Mouse (Mus musculus) T-helper 17 cell (primary cell): ENCODE measurements at regions not wholly inside any gene's neighbourhood (a gene's known extent, or its start where the extent isn't known, plus 50 kb on each side); places are given as distances from the start of the nearest gene placed in this dataset.
"Not testable (repeated sequence)": the region's sequence is repeated elsewhere in the genome, so short reads cannot be mapped to it uniquely, and the experiment has no call there.

ENCODE experiments used
- in situ Hi-C, 2 experiments: fragments of 300-600 bp; cut with MboI, MseI; formaldehyde crosslinking; loops; 1 replicate in 1 of 2; 2 replicates in 1 of 2; pipeline ENCODE4 v1.15.1; 2025; ENCODE audit warnings: high pct_unique_total_duplicates in 2 of 2

DNA sequence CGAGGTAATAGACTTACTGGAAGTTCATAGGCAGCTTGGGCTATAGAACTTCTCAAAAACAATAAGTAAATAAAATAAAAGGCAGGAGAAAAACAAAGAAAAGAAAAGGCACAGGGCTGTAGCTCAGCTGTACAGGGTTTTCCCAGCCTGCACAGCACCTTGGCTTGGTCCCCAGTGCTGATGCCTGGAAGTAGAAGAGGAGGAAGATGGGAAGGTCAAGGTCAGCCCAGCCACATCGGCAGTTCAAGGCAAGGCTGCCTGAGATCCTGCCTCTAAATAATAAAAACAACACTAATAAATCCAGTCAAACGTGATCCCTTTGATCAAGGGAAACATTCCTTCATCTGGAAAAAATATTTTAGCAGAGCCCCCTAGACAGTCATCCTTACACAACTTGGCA, 103.1 kb downstream of the Cenpf start:
- in situ Hi-C loops, result no loop called here

GRCm38 (mm10) chr1:189581427-189581826, 106.5 kb downstream of the Cenpf start:
- in situ Hi-C loops, result no loop called here

- in situ Hi-C loops, result no loop called here
These were observed 108.5 kb downstream of the Cenpf start for GRCm38 (mm10) chr1:189579358-189579757.

DNA sequence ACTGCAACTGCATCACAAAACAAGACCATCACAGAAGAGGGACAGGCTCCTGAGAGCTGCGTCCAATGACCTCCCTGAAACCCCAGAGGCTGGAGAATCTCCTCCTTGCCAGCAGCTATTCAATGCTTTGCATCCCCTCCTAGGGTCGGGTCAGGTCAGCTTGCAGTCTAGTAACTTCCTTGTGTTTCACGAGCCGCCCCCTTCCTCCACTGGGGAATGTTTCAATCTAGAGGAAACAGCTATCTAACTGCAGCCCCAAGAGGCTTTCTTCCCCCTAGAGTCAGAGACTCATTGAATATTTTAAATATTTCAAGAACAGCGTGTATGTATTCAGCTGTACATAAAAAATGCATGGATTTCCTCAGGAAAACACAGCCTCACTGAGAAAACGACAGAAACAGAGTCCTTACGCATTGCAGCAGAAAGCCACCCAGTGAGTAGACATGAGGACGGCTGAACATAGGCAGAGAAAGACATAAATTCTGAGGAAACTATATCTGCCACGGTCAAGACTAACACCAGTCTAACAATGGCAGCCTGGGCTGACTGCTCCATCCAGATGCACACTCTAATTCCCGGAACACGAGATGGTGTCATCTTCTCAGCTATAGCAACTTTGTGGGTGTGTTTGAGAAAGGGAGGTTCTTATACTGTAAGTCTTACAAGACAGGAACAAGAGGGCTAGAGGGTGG, 111.4 kb downstream of the Cenpf start:
- in situ Hi-C loops, result no loop called here

- in situ Hi-C loops, result no loop called here
These were observed 112.2 kb downstream of the Cenpf start for GRCm38 (mm10) chr1:189575525-189576240.

DNA sequence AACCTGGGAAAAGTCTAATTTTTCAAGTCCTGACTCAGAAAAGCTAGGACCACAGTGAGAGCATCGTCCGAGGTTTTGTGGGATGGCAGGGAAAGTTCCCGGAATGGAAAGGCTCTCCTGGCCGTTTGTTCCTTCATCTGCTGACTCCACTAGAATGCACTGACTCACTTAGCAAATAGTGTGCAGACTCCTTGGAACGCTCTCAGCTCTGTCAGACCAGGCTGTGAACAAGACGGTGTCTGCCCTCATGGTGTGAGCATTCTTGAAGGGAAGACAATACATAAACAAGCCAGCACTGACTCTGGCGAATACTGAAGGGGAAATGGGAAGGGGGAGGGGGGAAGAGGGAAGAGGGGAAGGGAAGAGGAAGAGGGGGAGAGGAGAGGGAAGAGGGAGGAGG, 121.4 kb downstream of the Cenpf start:
- in situ Hi-C loops, result no loop called here

GRCm38 (mm10) chr1:189561831-189562230, 126.1 kb downstream of the Cenpf start:
- in situ Hi-C loops, result no loop called here

DNA sequence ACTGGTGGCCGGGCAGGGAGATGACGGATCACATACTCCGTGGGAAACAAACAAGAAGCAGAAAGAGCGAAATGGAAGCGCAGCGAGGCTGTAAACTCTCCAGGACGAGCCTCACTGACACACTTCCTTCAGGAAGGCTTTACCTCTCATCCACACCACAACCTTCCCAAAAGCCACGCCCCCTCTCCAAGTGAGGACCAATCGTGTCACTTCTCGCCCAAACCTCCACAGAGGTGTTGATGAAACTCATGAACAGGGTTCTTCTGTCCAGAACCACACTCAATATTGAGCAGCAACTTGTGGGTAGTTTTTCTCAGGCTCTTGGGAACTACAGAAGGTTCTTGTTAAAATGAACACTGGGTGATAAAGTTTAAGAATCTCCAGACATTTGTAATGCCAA, 127.3 kb downstream of the Cenpf start:
- in situ Hi-C loops, result no loop called here

DNA sequence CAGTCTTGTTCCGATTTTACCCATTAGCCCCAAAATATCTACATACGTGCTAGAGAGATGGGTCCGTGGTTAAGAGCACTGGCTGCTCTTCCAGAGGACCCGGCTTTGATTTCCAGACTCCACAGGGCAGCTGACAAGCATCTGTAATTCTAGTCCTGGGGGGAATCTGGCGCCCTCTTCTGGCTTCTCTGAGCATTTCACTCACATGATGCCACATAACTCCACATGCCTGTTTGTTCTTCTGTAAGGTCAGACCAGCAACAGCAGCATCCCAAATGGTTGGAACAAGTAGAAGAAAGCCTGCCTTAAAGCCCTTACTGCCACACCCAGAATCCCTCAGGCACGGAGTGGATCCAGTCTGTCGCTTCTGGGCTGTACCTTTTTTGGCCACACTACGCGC, 137.0 kb downstream of the Cenpf start:
- in situ Hi-C loops, result no loop called here

DNA sequence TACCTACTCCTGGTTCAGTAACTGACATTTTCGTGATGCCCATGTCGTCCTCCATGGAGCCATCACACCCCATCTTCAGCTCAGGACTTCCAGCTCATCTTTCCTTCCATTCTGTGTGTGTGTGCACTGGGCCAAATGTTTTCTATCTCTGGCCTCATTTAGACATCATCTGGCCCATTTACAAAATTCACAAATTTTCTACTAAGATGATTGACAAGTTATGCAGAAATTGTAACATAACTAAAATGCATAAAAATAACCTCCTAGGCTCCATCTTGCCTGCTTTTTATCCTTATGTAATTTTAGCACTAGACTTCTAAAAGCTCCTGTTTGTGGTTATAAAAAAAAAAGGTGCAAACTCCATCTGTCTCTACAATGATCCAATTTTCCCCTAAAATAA, 130.8 kb upstream of the Kcnk2 start:
- in situ Hi-C loops, result no loop called here

- in situ Hi-C loops, result no loop called here
These were observed 124.3 kb upstream of the Kcnk2 start for GRCm38 (mm10) chr1:189526329-189526728.

DNA sequence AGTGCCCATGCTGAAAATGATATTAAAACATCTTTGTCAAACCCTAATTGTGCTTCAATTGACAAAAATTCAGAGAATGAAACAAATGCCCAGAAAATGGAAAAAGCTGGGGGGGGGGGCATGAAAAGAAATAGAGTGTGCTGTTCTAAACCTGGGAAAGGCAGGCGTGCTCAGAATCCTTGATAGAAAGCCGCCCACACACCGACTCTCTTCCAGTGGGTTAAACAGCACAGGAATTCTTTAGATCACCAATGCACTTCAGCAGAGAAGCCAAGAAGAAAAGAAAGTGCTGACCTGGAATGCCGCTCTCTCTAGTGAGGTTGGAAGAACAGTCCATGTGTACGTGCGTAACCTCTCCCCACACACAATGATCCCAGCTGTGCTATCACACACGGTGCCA, 113.4 kb upstream of the Kcnk2 start:
- in situ Hi-C loops, result no loop called here

DNA sequence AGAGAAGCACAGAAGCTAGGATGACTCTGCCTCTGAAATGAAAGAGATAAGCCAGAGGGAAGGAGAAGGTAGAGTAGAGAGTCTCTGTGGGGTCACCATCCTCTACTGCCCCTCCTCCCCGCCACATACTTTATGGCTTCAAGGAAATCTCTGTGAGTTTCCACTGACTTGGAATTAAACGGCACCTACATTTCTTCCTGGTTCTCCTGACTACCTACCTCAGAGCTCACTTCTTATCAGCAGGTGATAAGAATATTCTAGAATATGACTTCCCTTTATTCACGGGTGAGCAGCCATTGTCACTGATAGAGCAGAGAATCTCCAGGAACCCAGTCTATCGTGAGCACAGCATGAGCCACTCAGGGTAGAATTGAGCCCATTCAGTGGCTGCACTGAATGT, 111.3 kb upstream of the Kcnk2 start:
- in situ Hi-C loops, result no loop called here

DNA sequence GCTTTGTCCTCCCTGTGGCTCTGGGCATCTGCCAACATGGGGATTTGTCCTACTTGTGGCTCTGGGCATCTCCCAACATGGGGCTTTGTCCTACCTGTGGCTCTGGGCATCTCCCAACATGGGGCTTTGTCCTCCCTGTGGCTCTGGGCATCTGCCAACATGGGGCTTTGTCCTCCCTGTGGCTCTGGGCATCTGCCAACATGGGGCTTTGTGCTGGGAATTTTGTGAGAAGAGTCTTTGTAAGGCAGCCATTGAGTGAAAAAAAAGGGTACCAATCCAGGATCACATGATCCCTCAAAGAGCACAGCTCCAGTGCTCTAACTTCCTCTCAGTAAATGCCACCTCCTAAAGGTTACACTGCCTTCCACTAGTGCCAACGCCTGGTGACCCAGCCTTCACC, 105.2 kb upstream of the Kcnk2 start:
- in situ Hi-C loops, result not testable (repeated sequence)

DNA sequence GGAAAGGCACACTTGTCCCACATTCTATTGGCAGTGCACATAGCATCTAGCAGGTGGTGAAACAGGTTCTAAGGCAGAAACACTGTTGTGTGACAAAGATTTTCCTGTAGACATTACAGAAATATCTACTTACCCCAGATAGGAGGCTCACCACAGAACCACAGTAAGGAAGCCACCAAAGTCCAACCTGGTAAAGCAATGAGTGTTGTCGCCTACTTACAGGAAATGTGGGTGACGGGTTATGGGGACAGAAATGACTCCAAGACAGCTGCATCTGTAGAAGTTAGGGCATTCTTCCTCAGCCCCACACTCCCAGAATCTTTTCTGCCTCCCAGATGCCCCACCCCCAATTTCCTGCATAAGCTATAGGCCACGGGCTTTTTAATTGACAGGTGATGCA, 97.6 kb upstream of the Kcnk2 start:
- in situ Hi-C loops, result loop anchor here in 1 of 2 experiments (10.0 kb wide), 1 partner anchor 305 kb away; no protein-coding TSS in a partner anchor

DNA sequence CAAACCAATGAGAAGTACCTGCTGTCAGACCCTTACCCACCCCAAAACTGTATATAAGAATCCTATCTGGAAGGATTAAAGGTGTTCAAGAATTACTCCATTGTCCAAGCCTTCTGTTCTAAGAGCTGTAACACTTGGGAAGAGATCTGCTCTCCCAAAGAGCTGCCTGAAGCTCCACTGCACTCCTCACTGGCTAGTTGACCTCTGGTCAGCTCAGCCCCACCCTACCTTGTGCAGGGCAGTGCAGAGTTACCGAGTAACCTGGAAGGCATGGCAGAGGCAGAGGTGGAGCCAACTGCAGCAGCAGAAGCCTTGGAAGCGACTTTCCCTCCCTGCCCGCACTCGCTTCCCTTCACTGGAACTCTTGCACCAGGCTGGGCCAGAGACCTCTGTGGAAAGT, 97.1 kb upstream of the Kcnk2 start:
- in situ Hi-C loops, result loop anchor here in 1 of 2 experiments (10.0 kb wide), 1 partner anchor 304 kb away; no protein-coding TSS in a partner anchor

GRCm38 (mm10) chr1:189497031-189497430, 95.0 kb upstream of the Kcnk2 start:
- in situ Hi-C loops, result loop anchor here in 1 of 2 experiments (10.0 kb wide), 1 partner anchor 302 kb away; no protein-coding TSS in a partner anchor

DNA sequence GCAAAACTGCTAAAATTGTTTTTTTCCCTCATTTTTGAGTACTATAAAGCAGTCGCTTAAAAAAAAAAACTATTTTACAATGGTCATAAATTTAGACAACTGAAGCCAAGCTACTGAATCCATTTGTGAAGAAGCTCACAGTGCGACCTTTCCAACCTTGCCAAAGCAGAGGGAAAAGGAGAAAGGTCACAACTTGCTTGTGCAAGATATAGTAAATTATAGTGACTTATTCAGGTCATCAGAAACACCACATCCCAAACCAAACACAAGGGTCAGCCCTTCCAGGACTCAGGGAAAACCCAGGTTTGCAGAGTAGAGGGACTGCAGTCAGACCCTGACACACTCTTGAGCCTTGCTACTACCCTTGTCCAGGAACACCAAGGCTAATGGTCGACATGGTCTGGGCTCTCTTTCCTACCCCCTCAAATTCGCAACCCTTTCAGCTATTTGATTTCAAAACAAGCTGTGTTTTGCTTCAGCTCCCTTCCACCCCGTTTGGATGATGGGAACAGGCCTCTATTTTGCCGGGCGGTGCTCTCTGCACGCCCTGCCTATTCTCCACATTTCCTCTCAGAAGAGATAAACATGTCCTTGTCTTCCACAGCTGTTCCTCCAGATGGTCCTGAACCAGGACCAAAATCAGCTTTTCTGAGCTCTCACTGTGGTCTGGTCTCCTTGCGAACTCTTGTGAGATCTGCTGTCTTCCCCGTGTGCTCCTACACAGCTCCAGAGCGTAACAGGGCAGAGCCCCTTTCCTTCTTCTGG, 93.5 kb upstream of the Kcnk2 start:
- in situ Hi-C loops, result loop anchor here in 1 of 2 experiments (10.0 kb wide), 1 partner anchor 301 kb away; no protein-coding TSS in a partner anchor

GRCm38 (mm10) chr1:189494896-189495295, 92.8 kb upstream of the Kcnk2 start:
- in situ Hi-C loops, result loop anchor here in 1 of 2 experiments (10.0 kb wide), 1 partner anchor 300 kb away; no protein-coding TSS in a partner anchor

DNA sequence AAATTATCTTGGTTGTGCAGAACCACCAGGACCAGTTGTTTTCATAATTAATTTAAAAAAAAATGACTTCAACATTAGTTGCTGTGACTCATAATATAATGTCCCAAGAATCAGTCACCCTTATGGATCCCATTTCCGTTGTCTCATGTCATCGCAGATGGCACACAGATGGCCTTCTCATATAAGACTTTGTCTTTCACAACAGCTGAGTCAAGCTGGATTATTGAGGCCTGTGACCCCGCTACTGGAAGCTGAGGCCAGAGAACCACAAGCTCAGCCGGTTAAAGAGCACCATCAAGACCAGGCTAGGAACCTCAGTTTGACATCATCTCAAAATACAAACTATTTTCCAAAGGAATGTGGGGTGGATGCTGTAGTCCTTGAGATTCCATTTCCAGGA, 83.3 kb upstream of the Kcnk2 start:
- in situ Hi-C loops, result loop anchor here in 1 of 2 experiments (10.0 kb wide), 1 partner anchor 181 kb away; no protein-coding TSS in a partner anchor

DNA sequence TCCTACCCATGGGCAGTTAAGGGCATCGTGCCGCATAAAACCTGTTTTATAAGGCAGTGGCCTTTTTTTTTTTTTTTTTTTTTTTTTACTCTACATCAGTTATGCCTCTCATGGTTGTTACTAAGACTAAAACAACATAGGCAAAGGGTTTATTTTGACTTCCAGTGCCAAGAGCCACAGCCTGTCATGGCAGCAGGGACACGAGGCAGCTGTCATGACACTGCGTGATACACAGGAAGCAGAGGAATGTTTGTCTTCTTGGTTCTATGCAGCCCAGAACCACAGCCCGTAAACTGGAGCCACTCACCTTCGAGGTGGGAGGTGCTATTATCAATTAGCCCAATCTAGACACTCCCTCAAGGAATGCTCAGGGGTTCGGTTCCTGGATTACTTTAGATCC, 81.3 kb upstream of the Kcnk2 start:
- in situ Hi-C loops, result loop anchor here in 1 of 2 experiments (10.0 kb wide), 1 partner anchor 179 kb away; no protein-coding TSS in a partner anchor

DNA sequence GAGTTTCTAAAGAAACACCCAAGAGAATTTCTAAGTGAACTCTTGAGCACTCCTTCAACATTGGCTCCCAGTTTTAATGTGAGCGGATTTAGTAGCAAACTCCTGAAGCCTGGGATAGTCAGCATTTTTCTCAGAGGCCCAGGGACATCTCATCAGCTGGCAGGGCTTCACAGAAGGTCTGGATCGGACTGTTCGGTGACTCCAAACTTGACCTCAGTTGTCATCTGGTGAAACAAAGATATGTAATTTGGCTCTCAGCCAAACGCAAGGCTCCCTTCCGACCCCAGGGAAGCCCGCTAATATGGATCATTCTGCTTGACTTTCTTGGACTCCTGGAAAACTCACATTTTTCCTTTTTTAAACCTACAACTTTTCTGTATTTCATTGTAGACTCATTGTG, 76.0 kb upstream of the Kcnk2 start:
- in situ Hi-C loops, result no loop called here
